Mouse (Mus musculus): ENCODE results near the gene Tanc2. TPM values are rescaled to one million over a fixed set of nuclear protein-coding genes. Genes with fewer than 3 reads are reported as not detected.

Tanc2 gene
- total and polyA plus RNA-seq, 3 experiments = 0.04 to 0.18 TPM; not detected in 1

DNA sequence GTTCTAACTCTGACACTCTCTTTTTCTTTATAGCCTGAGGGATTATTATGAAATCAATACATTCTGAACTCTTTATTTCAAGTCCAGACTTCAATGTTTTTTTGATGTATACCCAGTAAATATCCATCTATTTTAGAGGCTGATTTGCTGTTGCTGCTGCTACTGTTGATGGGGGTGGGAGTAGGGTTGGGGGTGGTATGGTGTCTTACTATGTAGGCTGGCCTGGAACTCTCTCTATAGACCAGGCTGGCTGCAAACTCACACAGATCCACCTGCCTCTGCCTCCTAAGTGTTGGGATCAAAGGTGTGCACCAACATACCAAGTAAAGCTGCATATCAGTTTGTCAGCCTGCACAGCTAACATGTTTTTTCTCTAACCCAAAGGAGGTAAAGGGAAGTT lies 321.4 kb downstream of the Tanc2 start:
- no peaks in the 10 kb centered on the region for H3K9me3 ChIP-seq (replicated peaks; ENCODE audit: insufficient read depth, low read length)
- H3K4me3 ChIP-seq (ENCODE audit: control insufficient read depth in 1 of 2, insufficient read depth in 1 of 2, low read depth in 2 of 2, low read length in 2 of 2) = no peak overlapping the region
- no peak overlapping the region for H3K9ac ChIP-seq (ENCODE audit: control insufficient read depth, low read depth, low read length, poor library complexity, severe bottlenecking)
- H3K79me2 ChIP-seq (ENCODE audit: control insufficient read depth, insufficient read depth, low read length, poor library complexity) = no peaks in the 10 kb centered on the region
- peaks cover 18 to 30% of the 10 kb centered on the region in 2 experiments for H3K27me3 ChIP-seq (ENCODE audit: control insufficient read depth in 1 of 2, insufficient read depth in 2 of 2, low read length in 2 of 2)
- DNase-seq (ENCODE audit: low read depth, low spot score) = no peak
- no peak overlapping the region for H3K27ac ChIP-seq (ENCODE audit: control insufficient read depth, low read depth, low read length)
- H3K36me3 ChIP-seq (ENCODE audit: control insufficient read depth in 1 of 2, insufficient read depth in 2 of 2, low read length in 2 of 2) = no peaks in the 10 kb centered on the region
- TF ChIP-seq ELF1 (IDR thresholded peaks at IDR 0.05; ENCODE audit: low read depth, low read length) (no peak), USF1 (IDR thresholded peaks at IDR 0.05; ENCODE audit: low read depth, low read length) (no peak), CHD2 (IDR thresholded peaks at IDR 0.05; ENCODE audit: low read length) (no peak), ZKSCAN1 (IDR thresholded peaks at IDR 0.05; ENCODE audit: low read depth, low read length) (no peak), E2F4 (IDR thresholded peaks at IDR 0.05; ENCODE audit: borderline replicate concordance, low read depth, low read length) (no peak), USF2 (IDR thresholded peaks at IDR 0.05; ENCODE audit: borderline replicate concordance in 1 of 2, insufficient read depth in 1 of 2, low read depth in 1 of 2, low read length in 2 of 2) (no peak), KAT2A (conservative IDR thresholded peaks at IDR 0.05; ENCODE audit: low read depth, low read length) (no peak), ZMIZ1 (IDR thresholded peaks at IDR 0.05; ENCODE audit: low read depth, low read length) (no peak), ZC3H11A (IDR thresholded peaks at IDR 0.05; ENCODE audit: low read depth, low read length) (no peak), UBTF (IDR thresholded peaks at IDR 0.05; ENCODE audit: borderline replicate concordance, insufficient read depth, low read depth, low read length) (no peak), MAZ (IDR thresholded peaks at IDR 0.05; ENCODE audit: low read depth, low read length) (no peak), MAX (IDR thresholded peaks at IDR 0.05; ENCODE audit: low read length) (no peak), SIN3A (IDR thresholded peaks at IDR 0.05; ENCODE audit: low read length) (no peak), POLR2A (IDR thresholded peaks at IDR 0.05; ENCODE audit: control insufficient read depth in 1 of 2, insufficient read depth in 1 of 2, low read depth in 1 of 2, low read length in 2 of 2, poor library complexity in 1 of 2) (no peak), CTCF (IDR thresholded peaks at IDR 0.05 in 2 of 3, conservative IDR thresholded peaks at IDR 0.05 in 1 of 3; ENCODE audit: control insufficient read depth in 1 of 3, insufficient read depth in 1 of 3, low read depth in 2 of 3, low read length in 3 of 3, poor library complexity in 1 of 3, severe bottlenecking in 1 of 3) (no peak), BHLHE40 (IDR thresholded peaks at IDR 0.05; ENCODE audit: borderline replicate concordance, low read depth, low read length) (no peak), MYC (IDR thresholded peaks at IDR 0.05; ENCODE audit: low read depth, low read length) (no peak), RAD21 (IDR thresholded peaks at IDR 0.05; ENCODE audit: low read depth, low read length) (no peak)
- no peaks in the 10 kb centered on the region for H3K4me1 ChIP-seq (ENCODE audit: control insufficient read depth in 1 of 2, insufficient read depth in 2 of 2, low read length in 2 of 2)

DNA sequence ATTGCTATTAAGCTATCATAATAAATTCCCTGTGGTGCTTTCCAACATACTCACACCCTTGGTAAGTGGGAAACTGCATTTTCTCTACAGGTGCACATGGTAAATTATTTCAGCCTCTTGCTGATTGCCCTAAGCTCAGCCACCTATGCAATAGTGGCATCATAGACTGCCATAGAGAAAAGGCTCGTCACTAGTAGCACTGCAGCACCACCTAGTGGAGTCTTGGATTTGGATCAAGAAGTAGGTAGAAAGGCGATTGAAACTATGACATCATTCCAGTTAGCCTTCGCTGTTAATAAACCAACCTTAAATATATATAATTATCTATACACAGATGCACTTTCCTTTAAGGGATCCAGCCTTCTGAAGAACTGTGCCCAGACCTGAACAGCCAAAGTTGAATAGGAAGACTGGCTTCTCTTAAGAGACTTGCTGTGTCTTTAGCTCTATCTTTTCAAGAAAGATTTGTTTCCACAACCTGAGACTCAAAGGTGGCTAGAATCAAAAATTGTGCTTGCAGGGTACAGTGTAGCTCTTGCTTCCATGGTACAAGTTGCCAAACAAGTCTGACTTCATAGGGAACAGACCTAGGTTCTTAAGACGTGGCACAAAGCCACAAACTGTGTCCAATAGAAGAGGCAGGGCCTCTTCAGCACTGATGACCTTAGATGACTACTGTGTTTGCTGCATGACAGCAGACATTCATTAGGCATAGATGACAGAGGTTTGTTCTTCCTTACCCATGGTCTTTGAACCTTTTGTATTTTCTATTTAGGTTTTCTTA lies 322.0 kb downstream of the Tanc2 start:
- Histone ChIP-seq H3K9ac (ENCODE audit: control insufficient read depth, low read depth, low read length, poor library complexity, severe bottlenecking) (no peak overlapping the region), H3K4me3 (ENCODE audit: control insufficient read depth in 1 of 2, insufficient read depth in 1 of 2, low read depth in 2 of 2, low read length in 2 of 2) (no peak overlapping the region), H3K27me3 (ENCODE audit: control insufficient read depth in 1 of 2, insufficient read depth in 2 of 2, low read length in 2 of 2) (peaks cover 19 to 36% of the 10 kb centered on the region in 2 experiments), H3K9me3 (replicated peaks; ENCODE audit: insufficient read depth, low read length) (no peaks in the 10 kb centered on the region), H3K27ac (ENCODE audit: control insufficient read depth, low read depth, low read length) (no peak overlapping the region), H3K79me2 (ENCODE audit: control insufficient read depth, insufficient read depth, low read length, poor library complexity) (no peaks in the 10 kb centered on the region), H3K36me3 (ENCODE audit: control insufficient read depth in 1 of 2, insufficient read depth in 2 of 2, low read length in 2 of 2) (no peaks in the 10 kb centered on the region), H3K4me1 (ENCODE audit: control insufficient read depth in 1 of 2, insufficient read depth in 2 of 2, low read length in 2 of 2) (no peaks in the 10 kb centered on the region)
- peak; percentile 94 for TF ChIP-seq ZC3H11A (IDR thresholded peaks at IDR 0.05; ENCODE audit: low read depth, low read length)
- no peak for TF ChIP-seq NRF1 (IDR thresholded peaks at IDR 0.05; ENCODE audit: insufficient read depth, low read depth, low read length, poor library complexity, severe bottlenecking)
- TF ChIP-seq ZNF384 (IDR thresholded peaks at IDR 0.05; ENCODE audit: low read depth, low read length) = peak; percentile 48
- peak; percentile 84 for TF ChIP-seq JUND (IDR thresholded peaks at IDR 0.05; ENCODE audit: low read depth, low read length)
- peak in 2 of 3 experiments; percentile 68 to 83 for TF ChIP-seq CTCF (IDR thresholded peaks at IDR 0.05 in 2 of 3, conservative IDR thresholded peaks at IDR 0.05 in 1 of 3; ENCODE audit: control insufficient read depth in 1 of 3, insufficient read depth in 1 of 3, low read depth in 2 of 3, low read length in 3 of 3, poor library complexity in 1 of 3, severe bottlenecking in 1 of 3)
- no peak for TF ChIP-seq CHD1 (IDR thresholded peaks at IDR 0.05; ENCODE audit: low read depth, low read length)
- peak; percentile 61 for TF ChIP-seq SIN3A (IDR thresholded peaks at IDR 0.05; ENCODE audit: low read length)
- TF ChIP-seq E2F4 (IDR thresholded peaks at IDR 0.05; ENCODE audit: borderline replicate concordance, low read depth, low read length) = no peak
- peak; percentile 97 for TF ChIP-seq SMC3 (IDR thresholded peaks at IDR 0.05; ENCODE audit: low read depth, low read length)
- peak; percentile 100 for TF ChIP-seq RAD21 (IDR thresholded peaks at IDR 0.05; ENCODE audit: low read depth, low read length)
- no peak for TF ChIP-seq ZMIZ1 (IDR thresholded peaks at IDR 0.05; ENCODE audit: low read depth, low read length)
- TF ChIP-seq GATA1 (IDR thresholded peaks at IDR 0.05; ENCODE audit: low read depth, low read length) = no peak
- peak; percentile 64; the same call in 1 of the 2 replicates for TF ChIP-seq MAZ (IDR thresholded peaks at IDR 0.05; ENCODE audit: low read depth, low read length)
- TF ChIP-seq BHLHE40 (IDR thresholded peaks at IDR 0.05; ENCODE audit: borderline replicate concordance, low read depth, low read length) = 0 out of 2 replicates have a peak, but pooled peaks have one; percentile 33
- TF ChIP-seq RCOR1 (IDR thresholded peaks at IDR 0.05; ENCODE audit: low read depth, low read length) = peak; percentile 39; the same call in 1 of the 2 replicates
- TF ChIP-seq ETS1 (IDR thresholded peaks at IDR 0.05; ENCODE audit: low read depth, low read length) = 0 out of 2 replicates have a peak, but pooled peaks have one; percentile 13
- peak; percentile 88 for DNase-seq (ENCODE audit: low read depth, low spot score)

Measured in MEL (cell line).